7 mouse cellular contexts compared by ENCODE assay signal in genomic region chr13:23752067-23752741, GRCm38 (mm10). TPM values are rescaled to one million over a fixed set of nuclear protein-coding genes. Genes with fewer than 3 reads are reported as not detected.
DNase-seq lines count a peak whose midpoint lies in the region; ATAC-seq and TF ChIP-seq lines count a peak whose summit lies in the region.
"Not testable (repeated sequence)": the region's sequence is repeated elsewhere in the genome, so short reads cannot be mapped to it uniquely, and the experiment has no call there.

Gene Hist1h3b (plus strand): TSS chr13:23752267.

- peak within 1 kb of the TSS; percentile 67 for H3K4me2 ChIP-seq in embryonic facial prominence, embryonic 13.5 days
- peak within 1 kb of the TSS; percentile 65 for H3K4me2 ChIP-seq in limb, embryonic 13.5 days (replicated peaks)
- peak within 1 kb of the TSS; percentile 83 for H3K4me2 ChIP-seq in midbrain, embryonic 15.5 days

- TF ChIP-seq CTCF in spleen, adult 2 months (IDR thresholded peaks at IDR 0.05; ENCODE audit: extremely low read depth, insufficient read depth, insufficient read length, insufficient replicate concordance), result not testable (repeated sequence)

- peaks cover 18% of the 10 kb centered on the region; the same call in 1 of the 2 replicates for H3K4me1 ChIP-seq in embryonic facial prominence, embryonic 13.5 days
- H3K4me1 ChIP-seq in limb, embryonic 13.5 days, result peaks cover 27% of the 10 kb centered on the region
- peaks cover 21% of the 10 kb centered on the region for H3K4me1 ChIP-seq in midbrain, embryonic 15.5 days
- H3K4me1 ChIP-seq in spleen, adult 2 months (ENCODE audit: control insufficient read depth, insufficient read depth, insufficient read length), result not testable (repeated sequence)

- peak within 1 kb of the TSS; percentile 73 for H3K9ac ChIP-seq in embryonic facial prominence, embryonic 13.5 days
- peak within 1 kb of the TSS; percentile 69 for H3K9ac ChIP-seq in limb, embryonic 13.5 days
- peak within 1 kb of the TSS; percentile 38; the same call in 1 of the 2 replicates for H3K9ac ChIP-seq in midbrain, embryonic 15.5 days

- H3K4me3 ChIP-seq in embryonic facial prominence, embryonic 13.5 days, result peak within 1 kb of the TSS; percentile 48
- H3K4me3 ChIP-seq in limb, embryonic 13.5 days, result peak within 1 kb of the TSS; percentile 48
- peak within 1 kb of the TSS; percentile 46 for H3K4me3 ChIP-seq in midbrain, embryonic 15.5 days
- peak within 1 kb of the TSS; percentile 48 for H3K4me3 ChIP-seq in spleen, adult 2 months (ENCODE audit: extremely low read depth, insufficient read depth, insufficient read length)

- under 1% methylated on average over 16 of the region's 47 CpGs for WGBS in embryonic facial prominence, embryonic 13.5 days
- WGBS in limb, embryonic 13.5 days, result 0% methylated on average over 21 of the region's 47 CpGs
- 0% methylated on average over 25 of the region's 47 CpGs for WGBS in midbrain, embryonic 15.5 days
- WGBS in spleen, adult 2 months, result under 1% methylated on average over 18 of the region's 47 CpGs

- not testable (repeated sequence) for H3K36me3 ChIP-seq in embryonic facial prominence, embryonic 13.5 days; limb, embryonic 13.5 days; midbrain, embryonic 15.5 days (replicated peaks); spleen, adult 2 months (ENCODE audit: control insufficient read depth, insufficient read depth, low read length)

- peak; percentile 87 for ATAC-seq in embryonic facial prominence, embryonic 13.5 days (ENCODE audit: insufficient number of reproducible peaks, insufficient read depth, low FRiP score, low TSS enrichment, low read depth)
- peak; percentile 90 for ATAC-seq in limb, embryonic 13.5 days (ENCODE audit: low FRiP score, low read depth)
- ATAC-seq in midbrain, embryonic 15.5 days (replicated peaks), result peak; percentile 76

- not testable (repeated sequence) for TF ChIP-seq POLR2A in spleen, adult 2 months (IDR thresholded peaks at IDR 0.05; ENCODE audit: low read depth, low read length)

- H3K9me3 ChIP-seq in embryonic facial prominence, embryonic 13.5 days; limb, embryonic 13.5 days; midbrain, embryonic 15.5 days: not testable (repeated sequence)

- H3K27me3 ChIP-seq in embryonic facial prominence, embryonic 13.5 days; limb, embryonic 13.5 days; midbrain, embryonic 15.5 days (replicated peaks); spleen, adult 2 months (ENCODE audit: control insufficient read depth, insufficient read depth, low read length): not testable (repeated sequence)

- peak within 1 kb of the TSS; percentile 96 for H3K27ac ChIP-seq in embryonic facial prominence, embryonic 13.5 days
- peak within 1 kb of the TSS; percentile 96 for H3K27ac ChIP-seq in limb, embryonic 13.5 days
- H3K27ac ChIP-seq in midbrain, embryonic 15.5 days, result peak within 1 kb of the TSS; percentile 91
- peak within 1 kb of the TSS; percentile 89 for H3K27ac ChIP-seq in spleen, adult 2 months (ENCODE audit: insufficient read depth, low read length)

- DNase-seq in adrenal gland, postnatal 36 days, result peak; percentile 92
- DNase-seq in heart, adult 8-10 months (ENCODE audit: low spot score), result peak; percentile 78
- DNase-seq in kidney, adult 8-10 months, result peak; percentile 66 to 84
- peak; percentile 73 to 84 for DNase-seq in spleen, adult 2 months (ENCODE audit: low read depth in 1 of 2, low spot score in 2 of 2)

RNA-seq across cellular contexts. Expression of gene Hist1h3b, which starts in this region (rescaled TPM):
- total RNA-seq in adrenal gland, postnatal 36 days (2021), result 10 to 100 TPM; 54.7 to 79.9 TPM
- 15.6 and 18.1 TPM in 2 replicates for polyA plus RNA-seq in embryonic facial prominence, embryonic 13.5 days (2015; fragmentation: Nextera tagmentation; extraction: Ambion mirVana)
- total RNA-seq in heart, adult 8-10 months (2022), result 10 to 100 TPM in 1 of 4 experiments, 1 to 10 TPM in 3; 2.4 to 16.9 (median 4.5) TPM
- 14.7 and 16.3 TPM in 2 replicates for polyA plus RNA-seq in limb, embryonic 13.5 days (2015; fragmentation: Nextera tagmentation; extraction: Ambion mirVana)
- 0.67 and 1.2 TPM in 2 replicates for polyA plus RNA-seq in midbrain, embryonic 15.5 days (2015; fragmentation: Nextera tagmentation; extraction: Ambion mirVana)
- 54.9 and 68.9 TPM in 2 replicates for polyA plus RNA-seq in spleen, adult 2 months (2012; rRNA removed)

Comparison
In these comparisons a context has a peak if more than half of its experiments do, and no peak if none do; other contexts are left out.
1. Peak in every context shown above with its lines: DNase-seq, ATAC-seq, H3K4me3 ChIP-seq and H3K27ac ChIP-seq.